Mouse (Mus musculus) gonadal fat pad, adult 2 months (tissue): ENCODE measurements around the gene Cyp2ab1. TPM values are rescaled to one million over a fixed set of nuclear protein-coding genes. Genes with fewer than 3 reads are reported as not detected.
"Not testable (repeated sequence)": the region's sequence is repeated elsewhere in the genome, so short reads cannot be mapped to it uniquely, and the experiment has no call there.

ENCODE experiments used
- DNase-seq: peaks from one replicate; pipeline ENCODE4 v3.0.0-alpha.2; 2012; ENCODE audit warnings: low read depth
- polyA plus RNA-seq: library from polyadenylated mRNA; depleted of rRNA; stranded (reverse); fragments of >200 nt; gene quantifications from 2 replicates; pipeline ENCODE4 v1.2.3, GENCODE M21; 2012; rRNA removed

Gene Cyp2ab1
- polyA plus RNA-seq: 1.1 and 1.6 TPM in 2 replicates

GRCm38 (mm10) chr16:20325286-20325685 lies at the start of gene Cyp2ab1:
TSS of gene Cyp2ab1 (minus strand) at chr16:20325404.
- DNase-seq: no peak

GRCm38 (mm10) chr16:20371731-20372130 lies 46.5 kb upstream of the Cyp2ab1 start:
- no peak for DNase-seq

GRCm38 (mm10) chr16:20368221-20368620 lies 43.0 kb upstream of the Cyp2ab1 start:
- no peak for DNase-seq

DNA sequence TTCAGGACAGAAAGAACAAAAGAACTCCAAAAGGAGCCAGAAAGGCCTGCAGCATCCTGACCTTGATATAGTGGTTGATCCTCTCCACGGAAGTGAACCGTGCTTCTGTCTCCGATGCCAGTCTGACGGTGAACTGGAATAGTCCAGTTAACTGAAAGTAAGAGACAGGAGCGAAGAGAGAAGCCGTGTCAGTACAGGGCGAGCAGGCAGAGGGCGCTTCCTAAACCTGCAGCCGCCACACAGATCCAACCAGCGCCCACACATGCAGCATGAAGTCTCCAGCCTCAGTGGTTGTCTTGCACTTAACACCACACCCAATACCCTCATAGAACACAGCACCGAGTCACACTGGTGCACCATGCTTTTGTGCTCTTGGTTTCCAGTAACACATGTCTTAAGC lies 36.9 kb upstream of the Cyp2ab1 start:
- no peak for DNase-seq

GRCm38 (mm10) chr16:20361496-20361895 lies 36.3 kb upstream of the Cyp2ab1 start:
- not testable (repeated sequence) for DNase-seq

DNA sequence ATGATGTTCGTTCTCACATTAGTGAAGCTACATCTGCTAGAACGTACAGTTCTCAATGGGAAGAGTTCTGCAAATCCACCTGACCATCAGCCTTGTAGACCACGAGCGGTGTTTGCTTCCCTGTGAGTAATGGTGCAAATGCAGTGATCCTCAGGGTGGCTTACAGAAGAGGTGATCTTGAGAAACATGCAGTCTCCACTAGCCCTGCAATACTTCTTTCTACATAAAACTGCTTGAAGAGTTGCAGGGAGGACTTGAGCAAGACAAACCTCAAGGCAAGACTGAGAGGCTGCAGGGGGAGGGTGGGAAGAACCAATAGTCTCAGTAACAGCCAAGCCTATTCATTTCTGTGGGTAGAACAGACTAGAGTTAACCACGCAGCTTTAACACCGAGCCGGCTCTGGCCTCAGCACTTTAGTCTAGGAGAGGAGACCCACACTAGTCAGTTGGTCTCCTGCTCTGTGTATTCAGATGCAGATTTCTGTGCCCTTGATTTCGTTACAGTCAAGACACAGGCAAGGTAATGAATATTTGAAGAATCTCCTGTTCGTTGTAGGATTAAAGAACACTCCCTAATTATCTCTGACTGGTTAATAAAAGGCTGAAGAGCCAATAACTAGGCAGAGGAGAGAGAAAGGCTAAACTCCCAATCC lies 34.6 kb upstream of the Cyp2ab1 start:
- no peak for DNase-seq

GRCm38 (mm10) chr16:20357837-20358236 lies 32.6 kb upstream of the Cyp2ab1 start:
- no peak for DNase-seq

- DNase-seq: no peak
These were observed 29.6 kb upstream of the Cyp2ab1 start for GRCm38 (mm10) chr16:20354762-20355161.

DNA sequence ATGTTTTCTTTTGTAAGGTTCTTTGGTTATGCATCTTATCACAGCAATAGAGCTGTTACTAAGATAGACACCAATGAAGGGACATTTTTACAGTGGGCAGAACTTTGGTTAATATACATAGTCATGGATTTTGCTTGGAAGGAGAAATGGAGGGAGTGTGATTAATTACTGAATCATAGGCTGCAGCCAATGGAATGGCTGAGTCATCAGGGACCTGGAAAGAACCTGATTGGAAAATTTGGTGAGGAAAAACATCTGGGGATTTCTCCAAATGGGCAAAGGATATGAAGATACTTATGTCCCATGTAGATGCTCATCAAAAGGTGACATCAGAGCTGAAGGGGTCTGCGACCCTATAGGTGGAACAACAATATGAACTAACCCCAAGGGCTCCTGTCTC lies 28.8 kb upstream of the Cyp2ab1 start:
- no peak for DNase-seq

DNA sequence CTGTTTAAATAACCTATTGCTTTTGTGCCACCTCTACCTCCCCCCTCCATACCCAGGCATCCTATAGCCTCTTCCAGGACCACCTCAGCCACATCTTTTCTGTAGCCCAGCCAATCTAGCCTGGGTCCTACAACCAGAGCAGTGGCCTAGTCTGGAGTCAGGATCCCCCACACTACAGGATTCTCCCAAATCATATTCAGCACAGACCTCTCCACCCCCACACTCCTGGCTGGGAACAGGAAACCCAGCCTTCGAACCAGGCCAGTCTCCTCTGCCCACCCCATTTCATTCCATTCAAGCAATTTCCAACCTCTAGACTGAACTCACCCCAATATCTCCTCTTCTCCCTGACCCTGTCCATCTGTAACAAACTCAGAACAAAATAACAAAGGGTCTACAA lies 20.3 kb upstream of the Cyp2ab1 start:
- DNase-seq: no peak

GRCm38 (mm10) chr16:20338616-20339015 lies 13.4 kb upstream of the Cyp2ab1 start:
- DNase-seq: no peak

DNA sequence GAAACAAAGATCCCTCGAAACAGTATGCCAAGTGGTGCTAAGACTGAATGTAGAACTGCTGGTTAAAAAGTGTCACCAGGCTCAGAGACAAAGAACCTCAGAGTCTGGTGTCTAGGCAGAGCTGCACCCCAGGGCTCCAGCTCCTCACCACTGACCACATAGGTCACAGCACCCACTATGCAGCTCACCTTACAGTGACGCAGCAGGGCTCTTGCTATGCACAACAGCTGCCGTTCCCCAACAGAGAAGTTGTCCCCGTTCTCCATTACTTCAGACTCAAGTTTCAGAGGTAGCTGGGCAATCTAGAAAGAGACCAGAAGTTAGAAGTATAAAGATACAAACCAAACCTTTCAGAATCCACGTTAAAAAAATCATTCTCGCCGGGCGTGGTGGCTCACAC lies 9.7 kb upstream of the Cyp2ab1 start:
- DNase-seq: no peak

DNA sequence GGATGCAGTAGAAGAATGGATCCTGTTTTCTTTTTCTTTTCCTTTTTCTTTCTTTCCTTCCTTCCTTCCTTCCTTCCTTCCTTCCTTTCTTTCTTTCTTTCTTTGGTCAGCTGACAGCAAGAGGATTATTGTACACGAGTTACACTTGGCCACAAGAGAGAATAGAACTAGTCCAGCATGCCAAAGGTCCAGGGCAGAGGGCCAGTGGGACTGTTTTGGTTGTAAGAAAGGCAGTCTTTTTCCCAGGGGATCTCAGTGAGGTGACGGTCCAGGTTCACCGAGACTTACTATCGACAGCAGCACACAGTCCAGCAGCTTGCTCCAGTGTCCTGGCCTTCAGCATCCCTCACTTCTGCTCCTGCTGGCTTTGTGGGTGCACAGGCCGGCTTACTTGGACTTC lies 3.1 kb upstream of the Cyp2ab1 start:
- no peak for DNase-seq

DNA sequence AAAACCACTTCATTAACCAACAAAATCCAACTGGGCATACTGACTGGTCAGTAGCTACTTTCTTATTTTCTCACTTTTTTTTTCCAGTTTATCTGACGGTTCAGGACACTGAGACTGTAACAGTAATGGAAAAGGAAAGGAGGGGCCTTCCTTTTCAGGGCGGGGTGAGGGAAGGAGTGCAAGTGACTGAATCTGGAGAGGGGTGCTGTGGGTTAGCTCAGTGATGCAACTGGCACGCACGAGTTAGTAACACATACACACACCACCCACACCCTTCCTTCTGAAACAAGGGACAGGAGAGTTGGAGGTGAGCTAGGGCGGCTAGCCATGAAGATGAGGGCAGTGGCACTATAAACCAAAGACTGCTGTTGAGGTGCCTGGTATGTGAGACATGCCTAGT lies 1.3 kb downstream of the Cyp2ab1 start:
- DNase-seq: no peak

GRCm38 (mm10) chr16:20322274-20322673 lies 2.9 kb downstream of the Cyp2ab1 start:
- no peak for DNase-seq

- DNase-seq: no peak
These were observed 8.4 kb downstream of the Cyp2ab1 start for GRCm38 (mm10) chr16:20316770-20317169.

- DNase-seq: no peak
These were observed 9.9 kb downstream of the Cyp2ab1 start for GRCm38 (mm10) chr16:20315266-20315665.

DNA sequence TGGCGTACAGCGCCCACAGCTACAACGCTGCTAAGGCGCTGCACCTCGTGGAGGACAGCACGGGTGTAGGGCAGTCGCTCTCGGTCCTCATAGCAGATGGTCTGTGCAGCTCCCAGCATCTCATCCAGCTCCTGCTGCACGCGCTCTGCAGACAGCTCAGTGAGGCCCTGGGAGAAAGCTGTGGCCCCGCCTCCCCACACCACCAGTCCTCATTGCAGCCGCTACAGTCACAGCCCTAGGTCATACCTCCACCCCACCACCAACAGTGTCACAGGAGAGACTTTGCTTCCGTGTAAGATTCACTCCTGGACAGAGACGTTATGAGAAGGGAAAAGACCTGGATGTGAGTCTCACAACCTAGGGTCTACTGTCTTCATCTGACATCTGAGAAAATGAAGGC lies 12.9 kb downstream of the Cyp2ab1 start:
- DNase-seq: no peak

DNA sequence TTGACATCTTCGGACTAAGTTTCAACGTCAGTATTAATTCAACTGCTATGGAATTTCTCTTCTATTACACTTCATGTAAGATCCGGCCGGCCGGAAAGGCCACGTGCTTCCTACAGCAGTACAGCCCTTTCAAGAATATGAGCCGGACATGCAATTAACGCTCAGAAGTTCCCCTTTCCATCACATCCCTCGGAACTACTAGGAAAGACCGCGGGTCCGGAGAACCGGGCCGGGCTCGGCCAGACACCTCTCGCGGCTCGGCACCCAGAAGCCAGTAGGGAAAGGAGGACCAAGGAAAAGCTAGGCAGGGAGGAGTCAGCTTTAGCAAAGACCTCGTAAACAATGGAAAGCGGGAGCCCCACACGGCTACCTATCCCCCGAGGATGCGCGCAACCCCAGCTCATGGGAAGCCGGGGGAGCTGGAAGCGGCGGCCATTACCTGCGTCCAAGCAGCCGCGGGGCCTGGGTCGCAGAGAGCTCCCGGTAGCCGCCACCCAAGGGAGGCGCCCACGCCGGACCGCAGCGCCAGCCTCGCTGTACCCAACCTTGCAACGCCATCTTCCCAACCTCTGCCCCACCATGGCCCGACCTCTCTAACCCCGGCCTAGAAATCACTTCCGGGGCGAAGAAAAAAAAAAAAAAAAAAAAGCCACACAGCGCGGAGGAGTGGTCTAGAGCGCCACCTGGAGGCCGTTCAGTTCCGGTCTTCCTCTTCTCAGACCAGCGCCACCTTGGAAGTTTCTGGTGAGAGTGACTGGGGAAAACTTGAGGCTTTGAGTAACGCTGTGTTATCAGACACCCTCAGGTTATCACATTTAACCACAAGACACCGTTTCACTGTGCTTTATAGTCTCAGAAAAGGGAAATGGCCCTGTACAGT lies 23.2 kb downstream of the Cyp2ab1 start, which contains the start of gene Parl:
Parl (minus strand) TSS at position 618 of the 880 bp plus-strand sequence.
- no peak for DNase-seq

DNA sequence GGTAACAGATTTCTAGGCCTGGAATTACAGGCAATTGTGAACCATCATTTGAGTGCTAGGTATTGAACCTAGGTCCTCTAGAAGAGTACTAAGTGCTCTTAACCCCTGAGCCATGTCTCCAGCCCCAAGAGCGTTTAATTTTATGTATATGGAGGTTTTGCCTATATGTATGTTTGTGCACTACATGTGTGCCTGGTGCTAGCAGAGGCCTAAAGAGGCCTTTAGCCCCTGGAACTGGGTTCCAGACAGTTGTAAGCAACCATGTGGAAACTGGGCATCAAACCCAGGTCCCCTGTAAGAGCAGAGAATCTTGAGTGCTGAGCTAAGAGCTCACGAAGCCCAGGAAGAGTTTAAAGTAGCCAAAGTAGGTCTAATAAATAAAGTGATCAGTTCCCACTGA lies 25.1 kb downstream of the Cyp2ab1 start:
- DNase-seq: no peak

GRCm38 (mm10) chr16:20280238-20280637 lies 45.0 kb downstream of the Cyp2ab1 start:
- DNase-seq: no peak

DNA sequence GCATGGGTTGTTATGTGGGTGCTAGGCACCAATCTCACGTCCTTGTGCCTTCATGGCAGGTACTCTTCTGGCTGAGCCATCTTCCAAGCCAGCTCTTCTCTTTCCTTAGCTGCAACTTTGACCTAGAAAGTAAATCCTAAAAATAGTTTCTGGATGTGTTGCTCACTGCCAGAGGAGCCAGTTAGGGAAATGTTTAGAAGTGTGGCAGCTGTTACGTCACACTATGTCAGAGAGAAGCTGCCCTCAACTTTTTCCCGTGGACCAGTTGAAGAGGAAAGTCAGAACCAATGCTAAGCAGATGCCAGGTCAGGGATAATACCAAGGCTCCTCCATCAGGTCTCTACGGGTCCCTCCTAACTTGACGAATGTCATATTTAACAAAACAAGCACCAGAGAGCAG lies 45.8 kb downstream of the Cyp2ab1 start:
- DNase-seq: no peak

DNA sequence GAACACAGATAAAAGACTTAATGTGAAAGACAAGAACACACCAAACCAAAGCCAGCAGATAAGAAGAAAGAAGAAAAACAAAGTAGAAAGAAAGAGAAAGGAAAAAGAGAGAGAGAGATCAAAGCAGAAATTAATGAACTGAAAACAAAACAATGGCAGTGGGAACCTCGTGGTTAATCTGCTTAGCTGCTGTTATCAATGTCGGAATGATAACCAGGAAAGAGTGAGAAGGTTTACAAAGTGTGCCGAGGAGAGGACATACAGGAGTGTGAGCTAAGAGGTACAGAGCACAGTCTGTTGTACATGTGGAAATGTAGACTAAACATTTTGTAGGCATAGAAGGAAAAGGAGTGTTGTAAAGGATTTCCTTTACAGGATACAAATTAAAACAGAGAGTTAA lies 52.2 kb downstream of the Cyp2ab1 start:
- no peak for DNase-seq
